Mouse (Mus musculus) heart, postnatal 36 days (tissue): ENCODE results near the gene Minpp1. TPM values are rescaled to one million over a fixed set of nuclear protein-coding genes. Genes with fewer than 3 reads are reported as not detected.

ENCODE experiments used
- total RNA-seq, 2 experiments: library from RNA; stranded (reverse); gene quantifications; 2 replicates each; pipeline ENCODE4 v1.2.3; 2021

Gene Minpp1
- total RNA-seq, 2 experiments from 2014 or later = 14.1 to 15.3 TPM

Other genes starting within 250 kb of the Minpp1 start
- 10 to 100 TPM; 60.2 to 76.0 TPM for gene Sgms1, start 96.1 kb upstream of the Minpp1 start, total RNA-seq
- 10 to 100 TPM; 27.7 to 36.1 TPM for gene Rpl9-ps6, start 19.2 kb upstream of the Minpp1 start, total RNA-seq
- 10 to 100 TPM; 12.9 to 15.2 TPM for gene Papss2, start 110.0 kb downstream of the Minpp1 start, total RNA-seq